Mouse (Mus musculus) liver, embryonic 14.5 days (tissue): ENCODE results near the gene Dchs1. TPM values are rescaled to one million over a fixed set of nuclear protein-coding genes. Genes with fewer than 3 reads are reported as not detected.
"Not testable (repeated sequence)": the region's sequence is repeated elsewhere in the genome, so short reads cannot be mapped to it uniquely, and the experiment has no call there.

Experiments
- ATAC-seq: fragments of 200-750 bp; cut with Nextera tagmentation; 2 replicates; pipeline ENCODE4 v1.8.0; 2017; ENCODE audit warnings: moderate number of reproducible peaks, mild to moderate bottlenecking, moderate library complexity; ENCODE audit not compliant: insufficient read depth
- DNase-seq, 3 experiments: peaks; one replicate each; pipeline ENCODE4 v3.0.0-alpha.2; 2012 to 2013; ENCODE audit warnings: low read depth in 3 of 3, low spot score in 3 of 3
- H3K27ac ChIP-seq: fragments of 300-500 bp; sonication (generic); 2 replicates; pipeline ENCODE4 v1.5.1; 2014; ENCODE audit warnings: moderate library complexity, mild to moderate bottlenecking, control low read depth, inconsistent platforms
- H3K27me3 ChIP-seq: fragments of 300-500 bp; sonication (generic); 2 replicates; pipeline ENCODE4 v1.6.1; 2014; ENCODE audit warnings: mild to moderate bottlenecking, low read length, moderate library complexity; ENCODE audit not compliant: control insufficient read depth, insufficient read depth
- H3K36me3 ChIP-seq: fragments of 300-500 bp; sonication (generic); replicated peaks from 2 replicates; pipeline ENCODE4 v1.6.1; 2014; ENCODE audit warnings: low read depth; ENCODE audit not compliant: control insufficient read depth, insufficient read depth
- H3K4me1 ChIP-seq, 2 experiments: fragments of 200-500 bp in 1 of 2; fragments of 300-500 bp in 1 of 2; sonication (generic) in 1 of 2; replicated peaks; 2 replicates each; pipeline ENCODE4 v1.6.1; 2012 to 2014; ENCODE audit warnings: antibody characterized with exemption in 1 of 2, inconsistent platforms in 1 of 2, low read length in 1 of 2; ENCODE audit not compliant: control insufficient read depth in 2 of 2, insufficient read depth in 2 of 2
- H3K4me2 ChIP-seq: fragments of 300-500 bp; sonication (generic); 2 replicates; pipeline ENCODE4 v1.6.1; 2014; ENCODE audit warnings: low read depth, mild to moderate bottlenecking, control low read depth, moderate library complexity
- H3K4me3 ChIP-seq, 2 experiments: fragments of 200-500 bp in 1 of 2; fragments of 300-500 bp in 1 of 2; sonication (generic) in 1 of 2; 2 replicates each; pipeline ENCODE4 v1.5.1; 2012 to 2014; ENCODE audit warnings: low read depth in 2 of 2, low read length in 2 of 2, mild to moderate bottlenecking in 2 of 2, control low read depth in 1 of 2, inconsistent platforms in 1 of 2, moderate library complexity in 1 of 2; ENCODE audit not compliant: insufficient read depth in 1 of 2
- H3K9ac ChIP-seq: fragments of 300-500 bp; sonication (generic); replicated peaks from 2 replicates; pipeline ENCODE4 v1.6.1; 2014; ENCODE audit warnings: mild to moderate bottlenecking, control low read depth, moderate library complexity
- H3K9me3 ChIP-seq: fragments of 300-500 bp; sonication (generic); 2 replicates; pipeline ENCODE4 v1.6.1; 2016; ENCODE audit warnings: low read length, mixed read lengths; ENCODE audit not compliant: control insufficient read depth
- CTCF ChIP-seq: IDR thresholded peaks from 2 replicates; pipeline ENCODE4 v1.5.1; 2016; ENCODE audit warnings: antibody characterized with exemption, low read depth, control low read depth
- EP300 ChIP-seq: IDR thresholded peaks from 2 replicates; pipeline ENCODE4 v1.6.1; 2016; ENCODE audit warnings: antibody characterized with exemption, low read depth
- WGBS: fragments of 180-500 bp; shearing (Covaris S2); extraction: QIAGEN DNeasy Blood & Tissue Kit; methylation state at CpG from one replicate; pipeline ENCODE4 v1.1.7; 2014; ENCODE audit not compliant: insufficient replicate concordance; 5-methylcytosine and 5-hydroxymethylcytosine counted together
- polyA plus RNA-seq, 2 experiments: library from polyadenylated mRNA; depleted of rRNA in 1 of 2; stranded (reverse) in 1 of 2; unstranded in 1 of 2; fragments of >200 nt; fragmentation: Nextera tagmentation in 1 of 2; extraction: Ambion mirVana in 1 of 2; gene quantifications; 2 replicates each; pipeline versions ENCODE4 v1.2.1 to v1.2.3; 2012 to 2014

Gene Dchs1
- polyA plus RNA-seq, 2 experiments: 0.57 to 0.62 TPM

DNA sequence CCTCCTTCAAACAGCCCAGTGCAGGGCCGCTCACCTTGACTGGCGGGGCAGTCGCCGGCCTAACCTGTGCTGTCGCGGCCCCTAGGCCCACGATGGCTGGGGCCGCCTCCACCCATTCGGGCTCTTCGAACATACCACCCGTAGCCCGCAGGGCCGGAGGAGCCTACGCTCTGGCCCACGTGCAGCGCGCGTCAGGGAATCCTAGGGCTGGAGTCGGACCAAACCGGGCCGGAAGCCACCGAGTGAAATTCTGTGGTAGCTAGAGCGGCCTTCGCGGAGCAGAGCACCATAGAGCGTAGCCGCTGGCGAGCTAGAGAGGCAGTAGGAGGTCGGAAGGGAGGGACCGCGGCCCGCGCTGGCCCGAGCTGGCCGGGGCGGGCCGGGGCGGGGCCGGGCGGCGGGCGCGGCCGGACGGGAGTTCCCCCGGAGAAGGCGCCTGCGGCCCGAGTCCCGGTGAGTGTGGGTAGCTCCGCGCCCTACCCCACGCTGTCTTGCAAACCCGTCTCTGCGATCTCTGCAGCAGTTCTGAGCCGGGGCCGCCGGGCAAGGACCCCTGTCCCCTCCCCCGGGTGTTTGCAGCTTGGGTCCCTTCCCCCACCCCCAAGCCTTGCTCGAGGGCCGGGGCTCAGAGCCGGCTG lies 51.1 kb downstream of the Dchs1 start, which contains the start of gene Ilk:
Gene Ilk, plus strand, starts transcription at position 329 of the 638 bp plus-strand sequence.
- peak within 1 kb of the TSS; percentile 91 for H3K9ac ChIP-seq
- H3K27ac ChIP-seq: peak within 1 kb of the TSS; percentile 61
- H3K4me2 ChIP-seq: peak within 1 kb of the TSS; percentile 81
- TF ChIP-seq CTCF (no peak), EP300 (no peak)
- H3K4me1 ChIP-seq: peaks cover 22 to 29% of the 10 kb centered on the region in 2 experiments
- WGBS: under 1% methylated on average over 48 of the region's 62 CpGs
- H3K4me3 ChIP-seq: peak within 1 kb of the TSS; percentile 80 to 83
- H3K36me3 ChIP-seq: peaks cover 37% of the 10 kb centered on the region
- DNase-seq (peak; percentile 82 to 84 (median 83)), ATAC-seq (peak; percentile 99)
- H3K9me3 ChIP-seq: no peaks in the 10 kb centered on the region
- H3K27me3 ChIP-seq: no peaks in the 10 kb centered on the region

- H3K4me1 ChIP-seq: peaks cover 22 to 29% of the 10 kb centered on the region in 2 experiments
Observed at GRCm38 (mm10) chr7:105735464-105735863, 52.0 kb downstream of the Dchs1 start.

DNA sequence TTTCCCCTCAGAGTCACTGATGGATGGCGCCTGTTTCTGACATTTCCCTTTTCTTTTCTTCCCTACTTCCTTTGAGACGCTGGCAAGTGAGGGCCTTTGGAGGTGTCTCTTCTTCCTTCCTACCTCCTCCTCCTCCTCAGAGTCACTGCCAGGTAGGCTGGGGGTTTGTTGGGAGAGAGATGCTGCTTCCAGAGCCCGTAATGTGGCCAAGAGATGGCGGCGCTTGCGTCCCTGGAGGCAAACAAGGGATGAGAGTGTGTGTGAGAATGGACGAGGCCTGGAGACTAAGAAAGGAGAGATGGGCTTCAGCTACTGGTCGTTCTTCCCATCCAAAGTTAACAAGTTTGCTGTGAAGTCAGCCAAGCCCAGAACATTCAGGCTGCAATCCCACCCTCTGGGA lies 52.6 kb downstream of the Dchs1 start:
- peak overlapping the region; percentile 81; the same call in 1 of the 2 replicates for H3K4me2 ChIP-seq

More at GRCm38 (mm10) chr7:105735464-105735863, 52.0 kb downstream of the Dchs1 start:
- not testable (repeated sequence) for ATAC-seq, DNase-seq, H3K27ac ChIP-seq, H3K27me3 ChIP-seq, H3K9me3 ChIP-seq
- peak overlapping the region; percentile 80 to 83 for H3K4me3 ChIP-seq
- peak overlapping the region; percentile 73 for H3K9ac ChIP-seq
- peaks cover 30% of the 10 kb centered on the region for H3K36me3 ChIP-seq
- 40% methylated on average over 4 of the region's 4 CpGs for WGBS
- H3K4me2 ChIP-seq: peak overlapping the region; percentile 81

GRCm38 (mm10) chr7:105733836-105734235 lies 53.6 kb downstream of the Dchs1 start:
- 83% methylated on average over 11 of the region's 11 CpGs for WGBS
- Histone ChIP-seq H3K27ac (no peak overlapping the region), H3K9me3 (no peaks in the 10 kb centered on the region), H3K27me3 (no peaks in the 10 kb centered on the region), H3K4me2 (no peak overlapping the region), H3K36me3 (peaks cover 24% of the 10 kb centered on the region), H3K4me1 (peaks cover 12 to 19% of the 10 kb centered on the region in 2 experiments), H3K9ac (no peak overlapping the region), H3K4me3 (no peak overlapping the region)
- no peak for DNase-seq
- ATAC-seq: no peak
- TF ChIP-seq CTCF: no peak
- no peak for TF ChIP-seq EP300

More for the DNA sequence above, 52.6 kb downstream of the Dchs1 start:
- ATAC-seq (no peak), DNase-seq (no peak)
- whole genome bisulfite sequencing: 79% methylated on average over 8 of the region's 8 CpGs
- H3K9ac ChIP-seq: no peak overlapping the region
- no peaks in the 10 kb centered on the region for H3K9me3 ChIP-seq
- H3K27me3 ChIP-seq: no peaks in the 10 kb centered on the region
- H3K36me3 ChIP-seq: peaks cover 24% of the 10 kb centered on the region
- H3K4me3 ChIP-seq: 0 out of 4 replicates have a peak overlapping the region, but pooled peaks of 1 of the 2 experiments have one; percentile 2
- H3K4me1 ChIP-seq: peaks cover 22 to 28% of the 10 kb centered on the region in 2 experiments
- TF ChIP-seq CTCF (no peak), EP300 (no peak)
- no peak overlapping the region for H3K27ac ChIP-seq

DNA sequence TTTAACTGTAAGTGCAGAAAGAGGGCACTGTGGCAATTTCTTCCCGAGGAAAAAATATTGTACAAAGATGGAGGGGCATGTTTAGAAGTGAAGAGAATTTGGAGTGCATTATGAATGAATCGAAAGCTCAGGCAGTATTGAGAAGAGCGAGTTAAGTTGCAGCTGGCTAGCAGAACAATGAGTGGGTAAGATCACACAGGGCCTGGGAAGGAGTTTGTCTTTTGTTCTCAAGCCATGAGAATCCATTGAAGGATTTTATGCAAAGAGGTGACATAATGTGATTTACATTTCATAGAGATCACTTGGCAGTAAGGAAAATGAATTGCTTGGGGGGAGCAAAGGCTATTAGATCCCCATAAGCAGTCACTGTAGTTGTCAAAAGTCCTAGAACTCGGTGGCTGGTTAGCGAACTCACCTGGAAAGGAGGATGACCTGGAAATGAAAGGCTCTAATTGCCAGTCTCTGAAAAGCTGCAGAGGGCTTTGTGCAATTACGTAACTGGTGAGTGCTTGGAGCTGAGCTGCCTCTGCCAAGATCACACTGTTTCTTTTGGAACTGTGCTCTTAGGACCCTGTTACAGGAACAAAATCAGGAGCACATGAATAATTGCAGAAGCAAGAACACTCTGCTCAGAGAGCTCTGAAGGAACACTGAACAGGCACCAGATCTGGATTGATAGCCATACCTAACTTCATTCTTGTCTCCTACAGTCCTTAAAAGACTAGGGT lies 58.6 kb downstream of the Dchs1 start:
- peaks cover 16% of the 10 kb centered on the region for H3K36me3 ChIP-seq
- H3K4me1 ChIP-seq: no peaks in the 10 kb centered on the region
- H3K4me3 ChIP-seq: no peak overlapping the region
- no peak overlapping the region for H3K4me2 ChIP-seq
- no peaks in the 10 kb centered on the region for H3K9me3 ChIP-seq
- ATAC-seq (no peak), DNase-seq (no peak)
- WGBS: 69% methylated on average over 6 of the region's 6 CpGs
- H3K27me3 ChIP-seq: no peaks in the 10 kb centered on the region
- no peak overlapping the region for H3K9ac ChIP-seq
- no peak overlapping the region for H3K27ac ChIP-seq
- TF ChIP-seq CTCF: no peak
- TF ChIP-seq EP300: no peak
